Mouse (Mus musculus) left cerebral cortex, adult 11 months (tissue): ENCODE results near the gene Dna2.
"Not testable (repeated sequence)": the region's sequence is repeated elsewhere in the genome, so short reads cannot be mapped to it uniquely, and the experiment has no call there.

Source experiments
- DNase-seq: peaks from one replicate; pipeline ENCODE4 v3.0.0; 2022; ENCODE audit warnings: low spot score

The Dna2 gene

DNA sequence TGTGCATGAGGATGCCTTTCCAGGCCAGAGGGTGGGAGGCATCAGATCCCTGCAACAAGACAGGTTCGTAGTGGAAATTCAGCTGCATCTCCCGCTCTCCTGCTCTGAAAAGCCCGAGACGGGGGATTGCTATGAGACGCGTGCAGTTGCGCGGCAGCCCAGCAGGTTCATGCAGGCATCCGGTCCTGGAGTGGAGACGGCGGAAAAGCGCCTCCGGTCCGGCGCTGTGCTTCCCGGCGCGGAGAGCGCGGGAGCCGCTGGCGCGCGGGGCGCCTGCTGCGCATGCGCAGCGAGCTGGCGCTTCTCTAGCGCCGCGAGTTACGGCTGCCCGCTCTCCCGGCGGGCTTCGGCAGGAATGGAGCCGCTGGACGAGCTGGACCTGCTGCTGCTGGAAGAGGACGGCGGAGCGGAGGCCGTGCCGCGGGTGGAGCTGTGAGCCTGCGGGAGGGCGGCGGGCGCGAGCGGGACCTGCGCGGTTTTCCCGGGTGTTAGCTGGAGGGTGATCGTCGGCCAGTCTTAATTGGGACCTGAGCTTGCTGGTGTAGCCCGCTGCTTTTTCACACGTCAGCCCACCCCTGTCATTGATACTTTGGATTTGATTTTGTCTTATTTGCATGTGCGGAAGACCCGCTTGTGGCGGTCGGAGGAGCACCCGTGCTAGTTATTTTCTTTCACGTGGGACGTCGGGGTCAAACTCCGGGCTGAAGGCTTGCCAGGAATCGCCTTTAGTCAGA is at the start of gene Dna2:
Dna2 (plus strand) TSS at position 289 of the 734 bp plus-strand sequence.
- peak; percentile 41 for DNase-seq

- no peak for DNase-seq
Measured at GRCm38 (mm10) chr10:62897437-62897836, 49.4 kb upstream of the Dna2 start.

GRCm38 (mm10) chr10:62898061-62898460 is 48.8 kb upstream of the Dna2 start:
- no peak for DNase-seq

- DNase-seq: no peak
Measured at GRCm38 (mm10) chr10:62900144-62900543, 46.7 kb upstream of the Dna2 start.

DNA sequence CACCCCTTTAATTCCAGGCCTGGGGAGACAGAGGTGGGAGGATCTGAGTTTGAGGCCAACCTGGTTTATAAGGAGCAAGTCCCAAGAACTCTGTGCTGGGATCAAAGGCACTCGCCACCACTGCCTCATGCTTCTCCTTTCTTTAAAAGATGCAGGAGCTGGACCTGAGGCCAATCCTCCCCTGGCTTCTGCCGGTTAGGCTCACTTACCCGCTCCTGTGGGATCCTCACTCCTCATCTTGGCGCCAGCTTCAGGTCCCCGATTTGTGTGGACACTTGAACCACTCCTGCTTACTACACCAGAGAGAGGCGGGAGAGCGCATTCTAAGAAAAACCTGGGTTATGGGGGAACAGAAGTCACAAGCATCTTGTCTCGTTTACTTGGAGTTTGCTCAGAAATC is 45.0 kb upstream of the Dna2 start:
- DNase-seq: no peak

DNA sequence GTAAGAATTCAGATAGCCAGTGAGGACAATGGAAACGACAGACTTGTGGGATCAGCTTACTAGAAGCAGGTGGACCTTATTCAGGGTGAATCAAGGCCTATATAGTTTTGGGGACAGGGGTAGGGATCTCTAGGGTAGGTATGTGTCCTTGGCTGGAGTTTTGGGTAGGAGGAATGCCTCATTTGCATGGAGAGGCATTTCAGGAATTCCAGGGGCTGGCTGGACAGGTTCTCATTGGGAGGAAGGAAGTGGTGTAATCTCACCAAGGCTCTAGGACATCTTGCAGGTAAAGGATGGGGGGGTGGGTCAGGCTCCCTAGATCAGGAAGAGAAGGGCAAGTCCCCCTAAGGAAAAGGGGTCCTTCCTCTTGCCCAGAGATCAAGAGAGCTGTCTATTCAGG is 44.0 kb upstream of the Dna2 start:
- DNase-seq: no peak

GRCm38 (mm10) chr10:62906336-62906735 is 40.5 kb upstream of the Dna2 start:
- no peak for DNase-seq

DNA sequence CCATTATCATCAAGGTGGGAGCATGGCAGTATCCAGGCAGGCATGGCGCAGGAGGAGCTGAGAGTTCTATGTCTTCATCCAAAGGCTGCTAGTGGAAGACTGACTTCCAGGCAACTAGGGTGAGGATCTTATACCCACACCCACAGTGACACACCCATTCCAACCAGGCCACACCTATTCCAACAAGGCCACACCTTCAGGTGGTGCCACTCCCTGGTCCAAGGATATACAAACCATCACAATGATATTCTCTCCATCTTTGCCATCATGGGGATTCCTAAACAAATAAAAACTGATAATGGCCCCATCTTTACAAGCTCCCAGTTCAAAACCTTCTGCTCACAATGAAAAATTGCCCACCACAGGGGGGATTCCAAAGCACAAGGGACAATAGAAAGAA is 37.9 kb upstream of the Dna2 start, which contains the start of gene Tet1:
Tet1 (minus strand) TSS at position 101 of the 400 bp plus-strand sequence.
- not testable (repeated sequence) for DNase-seq

DNA sequence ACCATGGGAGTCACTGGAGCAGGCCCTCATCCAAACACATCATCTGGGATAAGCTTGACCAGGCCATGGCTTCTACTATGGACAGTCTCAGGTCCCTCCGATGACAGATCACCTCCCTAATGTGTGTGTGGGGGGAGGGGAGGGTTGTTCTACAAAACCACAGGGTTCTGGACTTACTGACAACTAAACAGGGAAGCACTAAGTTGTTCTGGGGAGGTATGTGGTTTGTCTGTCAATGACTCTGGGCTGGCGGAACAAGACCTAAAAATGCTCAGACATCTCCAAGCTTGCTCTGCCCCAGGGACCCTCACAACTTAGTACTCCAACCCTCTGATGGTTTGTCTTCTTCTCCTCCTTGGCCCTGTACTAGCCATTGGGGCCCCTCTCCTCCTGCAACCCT is 35.7 kb upstream of the Dna2 start:
- DNase-seq: no peak

GRCm38 (mm10) chr10:62918985-62919384 is 27.8 kb upstream of the Dna2 start:
- no peak for DNase-seq

GRCm38 (mm10) chr10:62919925-62920765 is 26.7 kb upstream of the Dna2 start, which contains the start of gene Slc25a16:
Gene Slc25a16 (plus strand): TSS chr10:62920633.
- DNase-seq: peak; percentile 89

DNA sequence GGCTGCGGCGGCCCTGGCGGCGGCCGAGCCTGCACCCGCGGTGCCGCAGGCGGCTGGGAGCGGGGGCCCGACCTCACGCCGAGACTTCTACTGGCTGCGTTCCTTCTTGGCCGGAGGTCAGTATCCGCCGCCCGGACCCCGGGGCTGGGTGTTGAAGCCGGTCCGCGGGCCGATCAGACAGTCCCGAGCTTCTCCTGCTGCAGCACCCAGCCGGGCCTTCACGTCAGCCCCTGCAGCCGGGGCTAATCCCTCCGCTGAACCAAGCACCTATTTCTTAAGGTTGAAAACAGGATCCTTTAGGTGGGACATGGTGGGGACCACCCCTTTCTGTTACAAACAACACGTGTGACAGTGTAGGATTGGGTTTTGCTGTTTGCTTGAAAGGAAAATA is 26.1 kb upstream of the Dna2 start:
- DNase-seq: no peak

DNA sequence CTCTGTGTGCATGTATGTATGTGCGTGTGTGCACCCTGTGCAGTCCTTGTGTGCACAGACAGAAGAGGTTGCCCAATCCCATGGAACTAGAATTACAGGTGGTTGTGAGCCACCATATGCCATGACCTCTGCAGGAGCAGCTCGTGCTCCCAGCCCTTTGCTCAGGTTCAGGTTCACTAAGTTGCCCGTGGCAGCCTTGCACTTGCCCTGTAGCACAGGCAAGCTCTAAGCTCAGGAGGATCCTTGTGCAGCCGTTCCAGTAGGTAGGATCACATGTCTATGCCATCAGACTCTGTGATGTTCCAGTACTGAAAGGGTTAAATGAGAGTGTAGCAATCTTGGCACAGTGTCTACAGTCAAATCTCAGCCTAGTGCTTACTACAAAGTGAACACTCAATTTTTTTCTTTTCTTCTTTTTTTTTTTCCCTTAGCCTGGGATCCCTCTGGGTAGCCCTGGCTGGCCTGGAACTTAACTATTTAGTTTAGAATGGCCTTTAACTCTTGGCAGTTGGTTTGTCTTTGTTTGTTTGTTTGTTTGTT is 22.7 kb upstream of the Dna2 start:
- no peak for DNase-seq

DNA sequence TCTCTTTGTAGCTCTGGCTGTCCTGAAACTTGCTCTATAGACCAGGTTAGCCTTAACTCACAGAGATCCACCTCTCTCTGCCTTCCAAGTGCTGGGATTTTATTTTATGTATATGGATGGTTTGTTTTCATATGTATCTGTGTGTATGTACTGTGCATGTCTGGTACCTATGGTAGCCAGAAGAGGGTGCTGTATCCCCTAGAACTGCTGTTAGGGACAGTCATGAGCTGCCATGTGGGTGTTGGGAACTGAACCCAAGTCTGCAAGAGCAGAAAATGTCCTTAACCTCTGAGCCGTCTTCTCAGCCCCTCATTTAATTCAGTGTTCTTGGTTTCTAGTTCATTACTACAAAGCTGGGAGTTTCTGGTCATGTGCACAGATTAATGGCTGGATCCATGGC is 14.4 kb upstream of the Dna2 start:
- no peak for DNase-seq

DNA sequence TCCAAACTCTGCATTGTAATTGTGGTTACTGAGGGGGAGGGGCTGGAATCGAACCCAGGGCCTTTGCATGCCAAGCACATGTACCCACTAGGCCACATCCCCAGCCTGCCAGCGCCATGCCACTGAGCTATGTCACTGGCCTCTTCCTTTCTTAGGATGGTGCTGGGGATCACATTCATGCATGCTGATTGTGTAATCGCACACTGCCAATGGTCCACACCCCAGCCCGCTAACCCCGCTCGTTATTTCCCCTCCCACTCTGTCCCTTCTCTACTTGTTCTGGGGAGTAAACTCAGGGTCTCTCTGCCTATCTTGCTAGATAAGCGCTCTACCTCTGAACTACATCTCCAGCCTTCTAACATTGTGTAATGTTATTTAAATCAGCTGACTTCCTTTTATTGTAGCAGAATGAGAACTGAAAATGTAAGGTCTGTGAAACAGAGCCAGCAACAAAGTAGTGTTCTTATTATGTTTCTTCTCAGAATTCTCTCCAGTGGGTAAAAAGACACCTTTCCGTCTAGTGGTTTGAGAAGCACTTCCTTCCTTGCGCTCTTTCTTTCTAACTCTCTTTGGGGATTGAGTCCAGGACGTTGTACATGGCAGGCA is 1.7 kb upstream of the Dna2 start:
- DNase-seq: no peak

GRCm38 (mm10) chr10:62948551-62948950 is 1.7 kb downstream of the Dna2 start:
- no peak for DNase-seq

DNA sequence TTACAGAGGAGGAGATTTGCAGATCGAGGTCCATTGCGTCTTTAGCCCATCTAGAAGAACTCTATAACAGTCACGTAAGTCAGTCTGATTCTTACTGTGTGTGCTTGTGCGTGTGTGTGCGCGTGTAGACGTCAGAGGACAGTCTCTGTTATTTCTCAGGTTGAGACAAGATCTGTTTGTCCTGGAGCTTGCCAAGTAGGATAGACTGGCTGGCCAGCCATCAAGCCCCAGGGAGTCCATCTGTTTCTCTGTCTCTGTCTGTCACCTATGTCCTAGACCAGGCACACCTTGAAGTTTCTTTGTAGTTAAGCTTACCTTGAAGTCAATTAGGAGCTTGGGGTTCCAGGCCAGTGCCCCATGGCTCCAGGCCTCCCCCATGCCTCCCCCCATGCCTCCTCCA is 17.1 kb downstream of the Dna2 start:
- DNase-seq: no peak

DNA sequence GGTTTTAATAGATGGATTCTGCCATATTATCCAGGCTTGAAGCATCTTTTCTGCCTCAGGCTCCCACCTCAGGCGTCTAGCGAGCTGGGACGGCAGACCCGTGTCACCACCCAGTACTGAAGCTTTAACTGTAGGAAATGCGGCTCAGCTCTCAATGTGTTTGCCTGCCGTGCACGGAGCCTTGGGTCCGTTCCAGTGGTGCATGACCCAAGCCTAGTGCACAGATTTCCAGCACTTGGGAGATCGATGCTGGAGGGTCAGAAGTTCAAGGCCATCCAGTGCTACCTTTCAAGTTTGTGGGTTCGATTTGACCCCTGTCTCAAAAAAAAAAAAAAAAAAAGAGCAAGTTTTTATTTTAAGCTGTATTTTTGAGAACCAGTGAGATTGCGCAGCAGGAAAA is 19.0 kb downstream of the Dna2 start:
- DNase-seq: no peak

GRCm38 (mm10) chr10:62966291-62966690 is 19.5 kb downstream of the Dna2 start:
- no peak for DNase-seq

DNA sequence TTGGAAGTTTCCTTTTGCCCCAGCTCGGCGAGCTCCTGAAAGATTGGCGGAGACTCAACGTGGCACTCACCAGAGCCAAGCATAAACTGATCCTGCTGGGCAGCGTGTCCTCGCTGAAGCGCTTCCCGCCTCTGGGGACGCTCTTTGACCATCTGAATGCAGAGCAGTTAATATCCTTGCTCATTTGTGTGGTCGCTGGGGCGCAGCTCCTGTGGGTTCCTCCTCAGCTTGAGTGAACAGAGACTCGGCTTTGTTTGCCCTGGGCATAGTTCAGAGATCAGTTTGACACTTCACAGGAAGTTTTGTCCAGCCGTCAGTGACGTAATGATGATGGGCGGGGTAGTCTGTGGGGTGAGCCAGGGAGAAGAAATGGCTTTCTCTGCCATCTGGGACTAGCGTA is 25.0 kb downstream of the Dna2 start:
- DNase-seq: no peak

DNA sequence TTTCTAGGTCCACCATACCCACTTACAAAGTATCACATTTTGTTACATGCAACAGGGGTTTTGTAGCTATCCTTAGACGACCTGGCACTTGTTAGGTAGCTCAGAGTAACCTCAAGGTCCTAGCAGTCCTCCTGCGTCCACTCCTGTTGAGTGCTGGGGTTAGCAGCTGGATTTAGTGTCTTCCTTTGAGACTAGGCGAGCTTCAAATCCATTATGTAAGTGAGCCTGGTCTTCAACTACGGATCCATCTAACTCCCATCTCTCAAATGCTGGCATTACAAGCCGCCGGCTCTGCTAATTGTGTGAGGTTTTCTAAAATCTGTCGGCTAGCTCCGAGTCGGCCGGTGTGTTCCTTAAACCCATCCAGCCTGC is 32.8 kb downstream of the Dna2 start:
- DNase-seq: no peak
